Mouse (Mus musculus) layer of hippocampus, postnatal 10 days (tissue): ENCODE data around the gene Rabepk. TPM values are rescaled to one million over a fixed set of nuclear protein-coding genes. Genes with fewer than 3 reads are reported as not detected.
"Not testable (repeated sequence)": the region's sequence is repeated elsewhere in the genome, so short reads cannot be mapped to it uniquely, and the experiment has no call there.

ENCODE experiments used
- DNase-seq, 2 experiments: peaks; one replicate each; pipeline ENCODE4 v3.0.0; 2021; ENCODE audit warnings: low spot score in 2 of 2
- long read RNA-seq: library from polyadenylated mRNA; stranded (forward); transcript quantifications from one replicate; pipeline ENCODE4 v2.0.0, GENCODE M21; 2023
- total RNA-seq, 2 experiments: library from RNA; stranded (reverse); gene quantifications; 2 replicates each; pipeline ENCODE4 v1.2.3; 2021

Rabepk gene
- 10 to 100 TPM; 23.8 to 26.1 TPM for total RNA-seq
- long read RNA-seq, transcript Rabepk-207 (8 exons, 2,968 nt), result major isoform, 12 of 27 reads
- long read RNA-seq, partial matches to known transcripts, result 2 of 27 reads
- long read RNA-seq, other reads (novel, unspliced or antisense), result 9 of 27 reads

DNA sequence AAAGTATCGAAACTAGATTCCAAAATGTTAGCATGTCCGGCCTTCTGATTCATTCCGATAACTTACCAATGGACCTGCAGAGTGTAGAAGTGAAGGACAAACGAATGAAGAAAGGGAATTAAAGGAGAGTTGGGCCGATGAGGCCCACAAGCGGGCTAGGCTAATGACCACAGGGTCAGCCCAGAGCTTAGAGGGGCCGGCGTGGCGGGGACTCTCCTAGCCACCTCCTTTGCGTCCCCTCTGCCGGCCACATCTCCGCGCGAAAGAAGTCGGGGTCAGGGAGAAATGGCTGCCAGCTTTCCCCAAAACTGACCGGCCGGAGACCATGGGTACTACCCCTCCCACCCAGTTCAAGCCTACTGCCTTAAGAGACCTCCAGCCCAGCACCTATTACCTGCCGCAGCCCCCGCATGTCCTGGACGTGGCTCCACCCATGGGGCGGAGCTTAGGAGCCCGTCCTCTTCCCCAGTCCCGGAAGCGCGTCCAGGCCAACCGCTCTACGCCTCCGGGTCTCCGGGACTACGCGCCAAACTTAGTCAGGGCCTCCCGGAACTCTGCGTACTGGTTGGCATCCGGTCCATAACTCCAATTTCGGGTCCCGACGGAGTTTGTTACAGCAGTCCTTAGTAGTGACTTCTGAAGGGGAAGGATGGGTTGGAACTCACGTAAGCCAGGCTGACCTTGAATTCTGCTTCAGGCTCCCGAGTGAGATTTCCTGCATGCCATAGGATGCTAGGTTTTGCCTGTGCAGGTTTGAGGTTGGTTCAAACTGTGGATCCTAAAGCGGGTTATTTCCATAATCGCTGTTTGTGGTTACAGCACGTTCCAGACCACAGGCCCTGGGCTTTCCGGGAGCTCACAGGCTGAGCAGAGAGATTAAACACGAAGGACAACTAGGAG lies at the start of gene Rabepk:
TSS of gene Rabepk (minus strand) at position 556 of the 900 bp plus-strand sequence.
- DNase-seq, result peak; percentile 60 to 78

DNA sequence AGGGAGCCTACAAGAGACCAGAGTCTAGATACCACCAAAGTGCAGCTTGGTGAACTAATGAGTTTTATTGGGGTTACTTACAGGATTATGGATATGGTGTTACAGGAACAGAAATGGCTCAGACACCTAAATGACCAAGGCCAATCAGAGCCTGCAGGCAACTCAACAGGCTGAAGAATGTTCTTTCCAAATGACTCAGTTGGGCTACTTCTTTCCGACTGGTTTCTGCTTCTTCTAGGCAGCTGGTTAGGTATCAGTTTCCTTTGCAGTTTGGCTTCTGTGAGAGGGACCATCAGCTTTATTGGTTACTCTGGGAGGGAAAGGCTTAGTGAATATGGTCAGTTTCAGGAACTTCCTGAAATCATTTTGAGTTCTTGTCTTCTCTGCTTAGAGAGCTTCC lies 48.0 kb upstream of the Rabepk start:
- DNase-seq, result no peak

DNA sequence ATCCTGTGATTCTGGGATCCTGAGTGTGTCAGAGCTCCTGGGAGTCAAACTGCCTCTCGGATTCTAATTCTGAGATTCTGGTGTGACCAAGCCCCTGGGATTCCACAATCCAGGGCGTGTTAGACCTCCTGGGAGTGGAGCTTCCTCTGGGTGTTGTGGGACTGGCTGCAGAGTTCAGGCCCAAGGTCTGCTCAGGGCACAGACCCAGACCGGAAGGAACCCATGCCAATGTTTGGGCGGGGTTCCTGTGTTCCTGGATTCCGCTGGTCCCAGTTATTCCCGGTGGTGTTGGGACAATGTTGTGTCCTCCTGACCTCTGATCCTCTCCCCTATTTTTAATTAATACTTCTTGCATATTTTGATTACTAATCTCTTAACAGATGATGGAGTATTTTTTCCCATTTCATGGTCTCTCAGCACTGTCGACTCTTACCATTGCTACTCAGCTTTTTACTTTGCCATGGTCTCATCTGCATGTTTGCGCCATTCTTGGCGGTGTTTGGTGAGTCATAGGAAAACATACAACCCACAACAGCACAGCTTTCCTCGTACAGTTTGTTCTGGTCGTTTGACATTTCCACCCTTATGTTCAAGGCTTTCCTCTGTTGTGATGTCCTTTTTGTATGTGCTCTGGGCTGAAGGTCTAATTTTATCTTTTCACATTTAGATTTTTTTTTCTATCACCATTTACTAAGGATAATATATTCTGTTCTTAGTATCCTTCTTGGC lies 43.7 kb upstream of the Rabepk start:
- no peak for DNase-seq

DNA sequence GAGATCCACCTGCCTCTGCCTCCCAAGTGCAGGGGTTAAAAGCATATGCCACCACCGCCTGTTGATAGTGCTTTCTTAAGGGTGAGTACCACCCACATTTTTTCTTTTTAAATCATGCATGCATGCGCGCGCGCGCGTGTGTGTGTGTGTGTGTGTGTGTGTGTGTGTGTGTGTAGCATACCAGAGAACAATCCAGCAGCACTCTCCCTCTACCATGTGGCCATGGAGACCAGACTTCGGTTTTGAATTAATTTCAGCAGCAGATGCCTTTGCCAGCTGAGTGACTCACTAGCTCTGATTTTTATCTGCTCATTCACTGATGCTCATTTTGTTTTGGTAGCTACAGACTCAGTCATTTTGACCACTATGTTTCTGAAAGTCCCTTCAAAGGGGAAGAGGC lies 42.0 kb upstream of the Rabepk start:
- DNase-seq, result peak; percentile 27 to 45

DNA sequence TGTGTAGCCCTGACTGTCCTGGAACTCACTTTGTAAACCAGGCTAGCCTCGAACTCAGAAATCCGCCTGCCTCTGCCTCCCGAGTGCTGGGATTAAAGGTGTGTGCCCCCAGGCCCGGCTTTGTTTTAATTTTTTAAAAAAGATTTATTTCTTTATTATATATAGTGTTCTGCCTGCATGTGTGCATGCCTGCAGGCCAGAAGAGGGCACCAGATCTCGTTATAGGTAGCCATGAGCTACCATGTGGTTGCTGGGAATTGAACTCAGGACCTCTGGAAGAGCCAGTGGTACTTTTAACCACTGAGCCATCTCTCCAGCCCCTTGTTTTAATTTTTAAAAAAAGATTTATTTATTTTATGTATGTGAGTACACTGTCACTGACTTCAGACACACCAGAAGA lies 40.4 kb upstream of the Rabepk start:
- not testable (repeated sequence) for DNase-seq

DNA sequence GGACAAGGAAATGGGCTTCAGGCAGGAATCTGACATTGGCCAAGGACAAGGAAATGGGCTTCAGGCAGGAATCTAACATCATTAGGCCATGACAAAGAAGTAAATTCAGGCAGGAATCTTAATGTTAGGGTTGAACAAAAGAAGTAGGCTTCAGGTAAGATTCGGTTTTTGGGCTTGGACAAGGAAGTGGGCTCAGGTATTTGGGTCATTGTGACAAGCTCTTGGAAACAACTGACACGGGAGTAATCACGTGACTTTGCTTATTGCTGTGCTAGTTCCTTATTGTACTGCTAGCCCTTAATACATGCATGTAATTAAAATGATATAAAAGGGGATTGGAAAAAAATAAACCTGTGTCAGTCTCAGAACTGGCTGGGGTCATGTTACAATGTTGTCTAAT lies 36.0 kb upstream of the Rabepk start:
- no peak for DNase-seq

DNA sequence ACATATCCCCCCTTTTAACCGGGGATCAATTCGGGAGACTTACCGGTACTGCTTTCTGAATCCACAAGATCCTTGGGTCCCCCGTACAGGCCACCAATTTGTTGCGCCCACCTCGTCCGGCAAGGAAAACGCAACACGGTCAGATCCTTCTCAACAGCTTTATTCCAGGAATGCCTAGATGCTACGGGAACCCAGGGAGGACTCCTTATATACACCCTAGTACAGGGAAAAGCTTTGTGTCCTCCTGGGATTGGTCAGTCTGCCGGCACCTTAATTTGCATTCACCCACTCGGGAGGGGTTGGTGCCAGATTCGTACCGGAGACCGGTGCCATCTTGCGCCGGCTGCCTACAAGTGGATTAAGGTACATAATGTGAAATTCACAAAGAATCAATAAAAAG lies 33.9 kb upstream of the Rabepk start:
- no peak for DNase-seq

DNA sequence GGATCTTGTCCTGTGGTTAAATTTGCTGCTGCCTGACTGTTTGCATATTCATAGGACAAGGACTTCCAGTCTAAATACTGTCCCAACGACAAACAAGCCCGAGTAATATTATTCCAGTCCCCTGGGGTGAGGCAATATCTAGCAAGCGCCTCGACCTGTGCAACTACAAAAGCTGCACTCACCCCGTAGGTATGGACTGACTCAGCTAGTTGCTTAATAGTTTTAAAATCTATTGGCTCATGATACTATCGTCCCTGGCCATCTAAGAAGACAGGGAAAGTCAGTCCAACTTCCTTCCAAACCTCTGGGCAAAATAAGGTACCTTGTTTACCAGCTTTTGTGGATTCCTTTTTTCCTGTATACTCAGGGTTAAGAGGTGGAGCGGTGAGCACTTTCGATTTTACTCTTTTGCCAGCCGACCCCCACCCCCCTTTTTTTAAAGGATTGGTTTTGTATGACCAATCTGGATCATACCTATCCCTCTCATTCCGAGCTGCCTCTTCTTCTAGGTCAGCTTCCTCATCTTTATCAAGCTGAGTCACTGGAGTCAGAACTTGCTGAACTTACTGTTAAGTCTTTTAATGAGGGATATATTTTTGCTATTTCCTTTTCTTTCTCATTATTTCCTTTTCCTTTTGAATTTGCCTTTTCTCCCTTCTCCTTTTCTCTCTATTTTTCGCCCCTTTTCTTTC lies 33.2 kb upstream of the Rabepk start, which contains the start of gene Gm34653:
TSS of gene Gm34653 (plus strand) at position 242 of the 692 bp plus-strand sequence.
- not testable (repeated sequence) for DNase-seq

DNA sequence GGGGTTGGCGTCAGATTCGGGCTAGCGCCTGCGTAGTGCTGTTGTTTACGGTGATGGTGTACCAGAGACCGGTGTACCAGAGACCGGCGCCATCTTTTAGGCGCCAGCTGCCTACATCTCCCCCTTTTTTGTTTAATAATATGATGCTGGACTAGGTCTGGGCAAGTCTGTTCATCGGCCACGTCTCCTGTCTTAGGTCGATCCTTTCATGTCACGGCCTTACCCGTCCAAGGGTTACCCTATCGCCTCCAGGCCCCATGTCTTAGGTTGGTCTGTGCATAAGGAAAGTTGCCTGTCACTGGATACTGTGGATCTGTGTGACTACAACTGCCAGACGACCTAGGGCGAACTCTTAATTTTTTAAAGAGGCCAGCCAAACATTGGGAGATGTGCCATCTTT lies 30.4 kb upstream of the Rabepk start:
- DNase-seq, result not testable (repeated sequence)

DNA sequence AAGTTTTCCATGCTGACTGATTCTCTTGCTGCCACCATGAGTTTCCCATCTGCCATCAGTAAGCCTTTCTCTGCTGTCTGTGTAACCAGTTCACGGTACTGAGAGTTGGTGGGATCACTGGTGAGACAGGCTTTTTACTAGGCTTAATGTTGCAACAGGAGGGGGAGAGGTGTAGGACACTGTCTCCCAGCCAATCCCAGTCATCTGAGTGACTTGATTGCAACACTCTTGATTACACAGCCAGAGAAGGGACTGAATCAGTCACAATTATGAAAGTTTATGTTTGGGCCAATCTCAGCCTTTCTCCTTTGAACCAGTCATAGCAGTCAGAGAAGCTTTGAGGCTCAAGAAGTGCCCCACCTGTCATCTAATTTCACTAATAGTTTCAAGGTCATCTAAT lies 28.3 kb upstream of the Rabepk start:
- DNase-seq, result no peak

DNA sequence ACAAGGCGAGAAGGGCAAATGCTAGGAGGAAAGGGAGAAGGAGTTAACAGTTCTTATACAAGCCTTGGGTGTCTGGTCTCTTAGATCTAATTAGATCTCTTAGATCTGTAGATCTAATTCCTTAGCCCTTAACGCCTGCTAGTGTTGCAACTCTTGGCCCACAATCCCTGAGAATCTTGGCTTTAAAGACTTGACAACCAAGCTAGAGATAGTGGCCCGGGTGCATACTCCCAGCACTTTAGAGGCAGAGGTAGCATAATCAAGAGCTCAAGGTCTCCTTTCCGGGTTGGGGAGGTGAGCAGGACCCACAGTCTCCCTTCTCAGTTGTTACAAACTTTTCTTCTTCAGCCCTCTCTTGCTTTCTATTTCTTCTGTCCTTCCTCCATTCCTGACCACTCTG lies 27.9 kb upstream of the Rabepk start:
- no peak for DNase-seq

DNA sequence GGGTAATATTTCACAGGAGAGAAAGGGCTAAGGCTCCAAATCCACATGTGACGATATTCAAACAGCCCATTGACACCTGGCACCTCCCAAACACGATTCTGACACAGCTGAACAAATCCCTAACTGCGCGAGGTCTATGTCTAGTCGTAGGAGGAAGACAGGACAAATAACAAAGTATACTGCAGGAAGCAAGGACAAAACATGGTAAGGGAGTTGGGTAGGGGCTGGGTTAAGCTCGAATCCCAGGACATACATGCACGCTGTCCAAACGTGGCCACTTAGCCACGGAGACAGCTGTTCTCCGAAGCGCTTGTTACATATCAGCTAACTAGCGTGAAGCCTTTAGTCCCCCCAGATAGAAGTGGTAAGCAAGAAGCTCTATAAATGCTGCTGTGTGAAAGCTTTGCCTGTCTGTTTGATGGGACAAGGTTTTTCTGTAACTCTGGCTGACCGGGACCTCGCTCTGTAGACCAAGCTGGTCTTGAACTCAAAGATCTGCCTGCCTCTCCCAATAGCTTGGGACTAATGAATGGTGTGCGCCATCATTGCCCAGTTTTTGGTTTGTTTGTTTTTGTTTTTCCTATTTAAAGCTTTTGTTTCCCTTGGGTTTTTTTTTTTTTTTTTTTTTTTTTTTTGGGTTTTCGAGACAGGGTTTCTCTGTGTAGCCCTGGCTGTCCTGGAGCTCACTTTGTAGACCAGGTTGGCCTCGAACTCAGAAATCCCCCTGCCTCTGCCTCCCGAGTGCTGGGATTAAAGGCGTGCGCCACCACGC lies 26.9 kb upstream of the Rabepk start:
- DNase-seq, result no peak

DNA sequence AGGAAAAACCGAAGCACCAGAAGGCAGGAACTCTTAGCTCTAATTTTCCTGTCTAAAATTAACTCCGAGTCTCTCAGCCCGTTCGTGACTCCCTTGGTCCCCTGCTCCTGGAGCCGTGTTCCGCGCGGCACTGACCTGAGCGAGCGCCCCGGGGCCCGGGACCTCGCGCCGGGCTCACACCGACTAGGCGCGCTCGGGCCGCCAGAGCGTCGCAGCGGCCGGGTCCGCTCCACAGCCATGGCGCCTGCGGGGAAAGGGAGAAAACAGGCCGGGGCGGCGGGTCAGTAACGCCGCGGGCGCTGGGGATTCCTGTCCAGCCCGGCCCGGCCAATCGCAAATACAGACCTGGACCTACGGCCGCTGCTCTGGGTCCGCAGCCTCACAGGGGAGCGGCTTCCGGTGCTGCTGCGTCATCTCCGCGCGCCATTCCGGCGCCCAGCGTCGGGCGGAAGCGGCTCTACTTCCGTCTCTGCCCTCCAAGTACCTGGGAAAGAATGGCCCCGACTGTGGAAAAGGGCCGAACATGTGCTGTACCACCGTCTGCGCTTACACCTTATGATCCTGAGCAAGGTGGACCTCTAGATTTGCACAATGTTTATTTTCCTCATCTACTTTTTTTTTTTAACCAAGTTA lies 26.2 kb upstream of the Rabepk start, which contains the start of gene Fbxw2:
TSS of gene Fbxw2 (minus strand) at position 485 of the 633 bp plus-strand sequence.
- DNase-seq, result peak; percentile 87 to 92

DNA sequence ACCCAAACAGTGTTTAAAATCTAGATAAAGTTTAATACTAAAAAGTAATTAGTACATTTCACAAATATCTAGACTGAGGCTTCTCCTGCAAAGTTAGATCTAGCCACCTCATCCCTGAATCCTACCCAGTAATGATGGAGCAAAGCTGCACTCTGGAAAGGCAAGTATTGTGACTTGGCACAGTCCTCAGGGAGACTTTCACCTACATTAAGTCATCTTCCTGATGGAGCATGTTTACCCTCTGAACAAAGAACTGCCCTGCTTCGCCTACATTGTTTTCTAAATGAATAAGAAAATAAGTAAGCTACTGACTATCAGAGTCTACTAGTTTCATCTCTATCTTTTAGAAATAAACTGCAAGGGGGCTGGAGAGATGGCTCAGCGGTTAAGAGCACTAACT lies 18.8 kb upstream of the Rabepk start:
- DNase-seq, result no peak

DNA sequence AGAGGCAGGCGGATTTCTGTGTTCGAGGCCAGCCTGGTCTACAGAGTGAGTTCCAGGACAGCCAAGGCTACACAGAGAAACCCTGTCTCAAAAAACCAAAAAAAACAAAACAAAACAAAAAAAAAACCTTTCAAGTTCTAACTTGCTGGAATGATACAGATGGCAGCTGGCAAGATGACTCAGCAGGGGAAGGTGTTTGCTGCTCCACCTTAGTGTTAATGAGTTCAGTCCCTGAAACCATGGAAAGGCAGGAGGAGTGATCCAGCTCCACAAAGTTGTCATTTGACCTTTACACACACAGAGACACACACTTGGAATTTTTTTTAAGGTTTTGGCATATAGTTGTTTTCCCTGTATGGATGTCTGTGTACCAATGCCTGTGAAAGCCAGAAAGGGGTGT lies 16.2 kb upstream of the Rabepk start:
- not testable (repeated sequence) for DNase-seq

DNA sequence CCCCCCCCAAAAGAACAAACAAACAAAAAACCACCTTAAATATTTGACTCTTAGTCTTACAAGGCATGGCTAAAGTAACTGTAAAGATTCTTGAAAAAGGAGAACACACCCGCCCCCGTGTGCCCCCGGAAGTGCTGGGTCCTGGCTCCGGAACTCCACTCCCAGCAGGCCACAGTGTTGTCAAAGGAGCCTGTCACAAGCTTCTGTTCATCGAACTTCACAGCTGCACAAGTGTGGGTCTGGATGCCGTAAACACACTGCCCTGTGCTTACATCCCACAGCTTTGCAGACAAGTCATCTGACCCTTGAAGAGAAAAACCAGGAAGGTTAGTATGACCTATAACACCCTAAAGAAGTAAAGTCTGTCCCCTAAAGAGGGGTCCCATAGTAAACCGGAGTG lies 13.0 kb upstream of the Rabepk start:
- DNase-seq, result no peak

DNA sequence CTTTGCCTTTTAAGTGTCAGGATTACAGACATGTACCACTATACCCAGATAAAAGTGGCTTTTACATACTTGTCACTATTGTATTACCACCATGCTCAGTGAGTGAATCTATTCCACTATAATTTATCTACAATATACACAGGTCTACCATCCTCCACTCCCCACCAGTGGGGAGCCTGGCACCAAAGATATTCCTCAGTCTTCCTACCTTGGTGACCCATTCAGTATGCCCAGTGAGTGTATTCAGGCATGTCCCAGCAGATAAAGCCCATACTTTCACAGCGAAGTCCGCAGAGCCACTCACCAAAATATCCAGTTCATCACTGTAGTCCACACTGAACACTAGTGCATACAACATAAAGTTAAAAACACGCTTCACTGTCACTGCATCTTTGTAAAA lies 11.1 kb upstream of the Rabepk start:
- no peak for DNase-seq

DNA sequence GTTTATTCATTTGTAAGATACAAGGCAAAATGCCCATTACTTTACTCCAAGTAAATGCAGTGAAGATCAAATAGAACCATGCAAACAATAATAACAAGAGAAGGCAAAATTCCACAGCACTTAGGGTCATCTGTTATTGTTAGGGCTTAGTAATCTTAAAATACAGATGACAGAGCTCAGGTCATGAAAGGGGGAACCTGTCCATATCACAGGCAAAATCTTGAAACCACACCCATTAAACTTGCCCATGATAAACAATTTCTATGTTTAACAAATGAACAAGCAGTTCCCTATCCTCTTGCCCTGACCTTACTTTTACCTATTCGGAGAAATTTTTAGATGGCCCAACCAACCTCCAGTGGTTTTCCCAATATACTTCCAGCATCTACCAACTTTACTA lies 9.9 kb upstream of the Rabepk start:
- DNase-seq, result no peak

DNA sequence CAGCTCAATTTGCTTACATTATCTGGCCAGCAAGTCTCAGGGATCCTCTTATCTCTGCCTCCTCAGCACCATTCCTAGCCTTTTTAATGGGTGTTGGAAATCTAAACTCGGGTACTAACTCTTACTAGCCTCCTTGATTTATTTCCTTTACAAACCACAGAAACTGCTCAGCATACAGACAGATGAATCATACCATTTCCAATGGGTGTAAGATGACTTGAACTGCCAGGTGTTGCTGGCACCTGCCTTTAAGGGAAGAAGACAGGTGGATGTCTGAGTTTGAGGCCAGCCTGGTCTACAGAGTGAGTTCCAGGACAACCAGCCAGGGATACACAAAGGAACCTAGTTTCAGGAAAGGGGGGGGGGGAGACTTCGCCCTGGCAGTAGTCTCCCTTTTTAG lies 8.3 kb upstream of the Rabepk start:
- DNase-seq, result peak in 1 of 2 experiments; percentile 4

DNA sequence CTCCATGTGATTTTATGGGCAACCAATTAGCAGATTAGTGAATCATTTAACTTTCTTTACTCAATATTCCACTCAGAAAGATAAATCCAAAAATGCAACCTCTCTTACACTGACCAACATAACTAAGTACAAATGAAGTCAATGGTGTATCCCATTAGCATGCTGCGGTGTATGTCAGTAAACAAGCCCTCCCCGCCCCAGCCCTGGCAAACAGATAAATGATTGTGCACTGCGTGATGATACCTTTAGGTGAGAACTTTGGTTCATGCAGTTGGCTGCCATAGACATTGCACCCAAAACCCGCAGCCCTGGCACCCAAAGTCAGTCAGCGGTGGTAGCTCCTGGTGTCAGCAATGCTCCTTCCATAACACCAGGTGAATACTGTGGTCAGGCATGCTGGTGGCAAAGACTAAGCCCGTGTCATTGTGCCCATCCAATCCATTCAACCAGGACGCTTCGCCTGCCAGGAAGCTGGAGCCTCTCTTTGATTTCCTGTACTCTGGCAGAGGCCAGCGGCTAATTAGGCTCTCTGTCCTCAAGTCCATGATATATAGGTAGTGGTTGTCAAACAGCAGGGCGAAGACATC lies 5.7 kb upstream of the Rabepk start:
- DNase-seq, result peak in 1 of 2 experiments; percentile 9
